Mouse (Mus musculus): Measurements from ENCODE around the gene Macrod1. TPM values are rescaled to one million over a fixed set of nuclear protein-coding genes. Genes with fewer than 3 reads are reported as not detected.

The Macrod1 gene
- total RNA-seq, 2 experiments from 2014 or later: 134 to 155 TPM

GRCm38 (mm10) chr19:7112628-7113027 lies 56.0 kb downstream of the Macrod1 start:
- DNase-seq: no peak

- no peak for DNase-seq
Observed at GRCm38 (mm10) chr19:7113574-7113973, 57.0 kb downstream of the Macrod1 start.

GRCm38 (mm10) chr19:7116038-7116731 lies 59.6 kb downstream of the Macrod1 start:
- no peak for DNase-seq

GRCm38 (mm10) chr19:7117141-7117540 lies 60.5 kb downstream of the Macrod1 start:
- DNase-seq: no peak

GRCm38 (mm10) chr19:7117653-7118307 lies 61.2 kb downstream of the Macrod1 start:
- DNase-seq: no peak

- peak; percentile 74 for DNase-seq
Observed at GRCm38 (mm10) chr19:7121252-7121651, 64.6 kb downstream of the Macrod1 start.

GRCm38 (mm10) chr19:7122277-7122676 lies 65.7 kb downstream of the Macrod1 start:
- peak; percentile 61 for DNase-seq

- no peak for DNase-seq
Observed at GRCm38 (mm10) chr19:7122698-7123306, 66.2 kb downstream of the Macrod1 start.

- no peak for DNase-seq
Observed at GRCm38 (mm10) chr19:7125526-7126156, 69.0 kb downstream of the Macrod1 start.

GRCm38 (mm10) chr19:7126209-7126608 lies 69.6 kb downstream of the Macrod1 start:
- DNase-seq: no peak

- DNase-seq: no peak
Observed at GRCm38 (mm10) chr19:7126933-7127332, 70.3 kb downstream of the Macrod1 start.

GRCm38 (mm10) chr19:7128551-7129475 lies 72.2 kb downstream of the Macrod1 start:
- no peak for DNase-seq

- DNase-seq: no peak
Observed at GRCm38 (mm10) chr19:7130317-7130716, 73.7 kb downstream of the Macrod1 start.

- DNase-seq: no peak
Observed at GRCm38 (mm10) chr19:7133436-7133835, 76.8 kb downstream of the Macrod1 start.

- DNase-seq: no peak
Observed at GRCm38 (mm10) chr19:7134631-7135091, 78.1 kb downstream of the Macrod1 start.

- no peak for DNase-seq
Observed at GRCm38 (mm10) chr19:7135525-7135924, 78.9 kb downstream of the Macrod1 start.

- peak; percentile 54 for DNase-seq
Observed at GRCm38 (mm10) chr19:7136016-7136415, 79.4 kb downstream of the Macrod1 start.

GRCm38 (mm10) chr19:7136714-7137498 lies 80.3 kb downstream of the Macrod1 start:
- DNase-seq: no peak

GRCm38 (mm10) chr19:7138327-7138726 lies 81.7 kb downstream of the Macrod1 start:
- DNase-seq: no peak

- DNase-seq: no peak
Observed at GRCm38 (mm10) chr19:7139321-7139720, 82.7 kb downstream of the Macrod1 start.

GRCm38 (mm10) chr19:7140373-7140772 lies 83.8 kb downstream of the Macrod1 start:
- DNase-seq: peak; percentile 32
